Mouse (Mus musculus) ZHBTc4 (cell line): ENCODE data around the gene Tmco4.
A peak's percentile ranks its signal among the peaks of the same experiment; 100 is the strongest.

Experiments
- DNase-seq: peaks from one replicate; pipeline ENCODE4 v3.0.0-alpha.2; 2011; ENCODE audit warnings: low read depth, low spot score

The Tmco4 gene

DNA sequence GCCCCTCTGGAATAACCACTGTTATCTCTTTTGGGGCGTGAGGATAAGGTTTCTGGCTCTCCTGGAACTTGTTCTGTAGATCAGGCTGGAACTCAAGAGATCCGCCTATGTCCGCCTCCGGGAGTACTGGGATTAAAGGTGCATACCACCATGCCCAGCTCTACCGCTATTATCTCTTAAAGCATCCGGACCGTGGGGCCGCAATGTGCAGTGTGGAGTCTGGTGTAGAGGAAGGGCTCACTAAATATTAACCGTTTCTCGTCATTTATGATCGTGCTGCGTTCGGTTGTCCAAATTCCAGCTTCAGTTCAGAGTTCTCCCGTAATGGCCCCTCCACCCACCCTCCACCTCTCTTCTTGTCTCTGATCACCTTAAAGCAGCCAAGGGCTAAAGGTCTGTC is 45.7 kb downstream of the Tmco4 start:
- DNase-seq: no peak

DNA sequence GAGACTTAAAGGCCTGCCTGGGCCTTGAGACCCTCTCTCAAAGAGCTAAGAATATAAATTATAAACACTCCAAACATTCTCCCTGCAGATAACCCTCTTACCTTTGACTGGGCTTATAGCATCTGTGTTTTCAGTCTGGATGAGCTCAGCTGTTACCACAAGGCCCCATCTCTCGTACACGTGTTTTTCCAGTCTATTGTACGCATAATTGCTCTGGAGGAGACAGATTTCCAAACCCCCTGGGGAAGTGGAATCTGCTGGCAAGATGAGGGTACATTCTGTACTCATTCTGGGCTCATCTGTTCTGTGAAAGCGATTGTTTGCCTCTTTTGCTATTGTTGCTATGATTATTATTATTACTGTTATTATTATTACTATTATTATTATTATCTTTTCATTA is 46.3 kb downstream of the Tmco4 start:
- no peak for DNase-seq

DNA sequence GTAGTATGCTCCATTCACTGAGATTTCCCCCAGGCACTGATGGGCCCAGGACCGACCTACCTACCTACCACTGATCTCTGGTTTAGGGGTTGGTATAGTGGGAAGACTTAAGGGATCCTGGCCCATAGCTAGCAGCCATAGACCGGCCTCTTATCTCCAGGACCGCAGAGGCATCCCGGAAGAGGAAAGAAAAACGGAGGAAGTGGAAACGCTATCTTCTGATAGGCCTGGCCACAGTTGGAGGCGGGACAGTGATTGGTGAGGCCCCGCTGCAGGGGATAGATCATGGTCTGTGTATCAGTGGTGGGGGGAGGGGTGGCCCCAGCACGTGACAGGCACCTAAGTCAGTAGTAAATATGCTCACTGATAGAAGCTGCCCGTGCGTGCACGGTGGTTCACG is 46.7 kb downstream of the Tmco4 start:
- peak; percentile 87 for DNase-seq

DNA sequence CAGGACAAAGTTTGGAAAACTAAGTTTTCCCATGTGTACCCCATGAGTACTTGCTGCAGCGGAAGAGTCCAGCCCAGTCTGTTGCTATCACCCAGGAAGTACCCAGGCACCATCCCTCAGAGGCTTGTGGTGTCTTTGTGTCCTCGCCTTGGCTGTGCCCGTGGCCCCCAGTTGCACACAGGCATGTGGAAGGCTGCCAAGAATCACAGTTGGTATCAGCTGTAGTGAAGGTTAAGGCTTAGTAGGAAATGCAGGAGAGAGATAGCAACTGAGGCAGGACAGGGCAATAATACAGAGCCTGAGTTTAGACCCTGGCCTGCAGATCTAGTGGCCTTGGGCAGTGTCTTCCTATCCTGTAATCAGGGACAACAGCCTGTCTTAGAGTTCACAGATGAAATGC is 47.7 kb downstream of the Tmco4 start:
- no peak for DNase-seq

DNA sequence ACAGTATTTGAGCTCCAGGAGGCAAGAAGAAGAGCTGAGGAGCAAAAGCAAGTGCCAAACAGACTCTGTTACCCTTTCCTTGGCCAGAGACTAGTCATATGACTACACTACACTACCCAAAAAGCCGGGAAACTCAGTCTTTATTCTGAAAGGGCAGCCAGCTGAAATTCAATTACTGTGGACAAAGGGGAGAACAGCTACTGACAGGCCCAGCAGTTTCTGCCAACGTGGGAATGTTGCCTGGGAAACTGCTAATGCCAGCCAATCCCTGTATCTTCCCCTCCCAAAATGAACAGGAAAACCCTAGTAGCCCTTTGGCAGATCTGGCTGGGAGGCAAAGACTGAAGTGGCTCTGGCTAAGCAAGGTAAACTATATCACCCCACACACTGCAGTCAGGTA is 51.7 kb downstream of the Tmco4 start:
- no peak for DNase-seq

DNA sequence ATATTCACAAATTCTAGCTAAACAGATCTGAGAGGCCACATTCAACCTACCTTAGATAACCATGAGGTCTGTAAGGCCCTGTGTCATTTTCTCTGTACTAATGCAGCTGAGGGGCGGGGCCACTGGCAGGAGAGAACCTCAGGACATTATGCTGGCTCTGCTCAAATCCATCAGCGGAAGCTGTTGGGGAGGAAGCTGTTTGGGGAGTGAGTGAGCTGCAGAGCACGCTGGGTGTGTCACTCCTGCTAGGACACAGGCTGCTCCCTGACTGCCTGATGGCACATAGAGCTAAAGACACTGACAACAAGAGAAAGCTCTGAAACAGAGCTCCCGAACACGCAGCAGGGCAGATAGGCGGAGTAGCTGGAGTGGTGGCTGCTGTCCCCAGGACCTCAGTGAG is 58.0 kb downstream of the Tmco4 start:
- peak; percentile 36 for DNase-seq

DNA sequence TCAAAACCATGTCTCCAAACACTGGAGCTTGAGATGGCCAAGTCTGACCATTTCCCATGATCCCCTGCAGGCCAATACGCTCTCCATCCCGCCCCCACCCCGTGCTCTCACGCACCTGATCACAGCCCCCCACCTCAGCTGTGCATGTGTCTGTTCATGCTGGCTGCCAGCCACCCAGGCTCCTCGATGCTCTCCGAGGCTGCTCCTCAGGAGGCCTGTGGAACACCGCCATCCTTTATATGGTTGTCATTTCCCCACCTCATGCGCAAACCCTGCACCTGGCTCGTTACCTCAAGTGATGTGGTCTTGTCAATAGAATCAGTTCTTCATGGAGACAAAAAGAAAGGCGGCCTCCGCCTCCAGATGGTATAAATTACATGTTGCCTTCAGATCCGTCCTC is 59.8 kb downstream of the Tmco4 start:
- DNase-seq: no peak

DNA sequence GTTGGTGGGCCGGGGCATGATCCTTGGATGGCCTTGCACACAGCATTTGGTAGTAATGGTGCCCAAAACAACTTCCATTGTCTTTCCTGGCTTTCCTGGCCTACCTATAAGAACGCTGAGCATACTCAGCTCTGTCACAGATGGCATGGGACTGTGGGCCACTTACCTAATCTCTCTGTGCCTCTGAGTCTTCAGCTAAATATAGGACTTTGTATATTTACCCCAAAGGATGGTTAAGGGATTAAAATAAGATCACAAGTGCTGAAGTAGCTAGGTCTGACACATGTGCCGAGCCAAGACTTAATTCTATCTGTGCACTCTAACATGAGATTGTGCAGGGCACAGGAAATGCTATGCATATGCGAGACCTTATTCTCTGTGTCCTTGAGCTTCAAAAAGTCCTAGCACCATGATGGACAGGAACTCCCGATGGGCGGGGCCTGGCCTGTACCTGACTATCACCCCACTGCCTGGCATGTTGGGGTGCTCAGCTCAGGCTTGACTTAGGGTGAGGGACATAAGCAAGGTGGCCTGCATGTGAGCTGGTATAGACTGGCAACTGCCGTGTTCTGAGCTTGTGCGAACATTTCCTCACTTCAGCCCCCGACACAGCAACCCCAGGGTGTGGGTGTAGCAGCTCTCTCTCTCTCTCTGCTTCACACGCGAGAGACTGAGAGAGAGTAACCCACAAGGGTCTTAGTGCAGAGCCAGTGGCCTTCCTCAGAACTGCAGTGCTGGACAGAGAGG is 60.7 kb downstream of the Tmco4 start:
- no peak for DNase-seq

DNA sequence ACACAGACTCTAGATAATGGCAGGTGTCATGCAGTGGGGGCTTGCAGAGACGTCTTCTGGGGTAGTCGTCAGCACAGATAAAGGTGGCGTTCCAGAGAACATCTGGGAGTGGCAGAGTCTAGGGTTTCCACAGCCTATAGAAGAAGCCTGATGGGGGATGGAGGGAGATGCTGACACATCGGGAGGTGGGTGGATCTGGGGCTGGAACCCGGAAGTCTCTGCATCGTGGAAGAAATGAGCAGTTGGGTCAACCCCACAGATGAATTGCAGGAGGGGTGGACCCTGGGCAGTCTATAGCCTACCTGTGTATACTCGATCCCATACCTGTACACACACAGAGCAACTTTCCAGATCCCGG is 61.3 kb downstream of the Tmco4 start:
- no peak for DNase-seq

DNA sequence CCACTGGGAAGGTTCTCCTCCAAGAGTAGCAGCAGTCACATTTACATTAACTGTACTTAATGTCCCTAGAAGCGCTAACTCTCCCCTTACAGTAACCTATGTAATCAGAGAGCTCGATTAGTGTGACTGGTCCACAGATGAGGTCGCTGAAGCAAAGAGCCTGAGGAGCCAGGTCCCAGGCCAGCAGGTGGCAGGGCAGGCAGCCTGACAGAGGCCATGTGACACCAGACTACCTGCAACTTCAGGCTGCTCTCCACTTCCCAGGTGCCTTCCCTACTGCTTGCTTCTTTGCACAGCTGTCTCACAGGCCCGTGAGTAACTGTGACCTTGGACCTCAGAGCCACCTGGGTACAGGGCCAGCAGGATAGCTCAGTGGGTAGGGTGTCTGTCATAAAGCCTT is 61.9 kb downstream of the Tmco4 start:
- DNase-seq: no peak

DNA sequence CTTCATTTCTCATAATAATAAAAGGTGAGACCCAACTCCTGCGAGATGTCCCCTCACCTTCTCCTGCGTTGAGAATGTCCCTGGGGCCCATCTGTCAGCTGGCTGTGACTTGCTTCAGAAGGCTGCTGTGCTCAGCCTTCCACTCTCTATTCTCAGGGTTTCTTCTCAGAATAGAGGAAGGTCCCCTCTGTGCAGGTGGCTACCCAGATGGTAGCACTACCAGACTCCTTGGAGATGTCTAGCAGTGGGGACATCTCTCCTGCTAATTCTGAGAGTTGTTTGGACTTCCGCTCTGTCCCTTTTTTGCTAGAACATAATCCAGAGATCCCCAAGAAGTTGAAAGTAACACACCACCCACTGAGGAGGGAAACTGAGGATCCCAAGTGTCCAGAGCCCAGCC is 62.3 kb downstream of the Tmco4 start:
- DNase-seq: no peak

DNA sequence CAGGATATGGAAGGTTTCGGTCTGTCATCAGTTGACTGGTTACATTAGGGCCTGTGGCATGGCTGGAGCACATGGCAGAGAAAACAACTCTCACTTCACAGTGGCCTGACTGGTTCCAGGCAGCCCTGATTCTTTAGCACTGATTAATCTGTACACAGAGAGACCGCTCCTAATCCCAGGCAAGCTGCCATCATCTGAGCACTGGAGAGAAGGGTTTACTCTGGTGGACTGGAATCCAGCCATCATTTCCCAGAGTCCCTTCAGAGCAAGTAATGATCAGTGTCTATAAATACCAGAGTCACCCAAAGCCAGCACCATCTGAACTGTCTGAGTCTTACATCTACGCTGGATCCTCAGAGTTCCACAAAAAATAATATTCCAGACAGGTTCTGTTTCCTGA is 63.1 kb downstream of the Tmco4 start:
- DNase-seq: no peak

DNA sequence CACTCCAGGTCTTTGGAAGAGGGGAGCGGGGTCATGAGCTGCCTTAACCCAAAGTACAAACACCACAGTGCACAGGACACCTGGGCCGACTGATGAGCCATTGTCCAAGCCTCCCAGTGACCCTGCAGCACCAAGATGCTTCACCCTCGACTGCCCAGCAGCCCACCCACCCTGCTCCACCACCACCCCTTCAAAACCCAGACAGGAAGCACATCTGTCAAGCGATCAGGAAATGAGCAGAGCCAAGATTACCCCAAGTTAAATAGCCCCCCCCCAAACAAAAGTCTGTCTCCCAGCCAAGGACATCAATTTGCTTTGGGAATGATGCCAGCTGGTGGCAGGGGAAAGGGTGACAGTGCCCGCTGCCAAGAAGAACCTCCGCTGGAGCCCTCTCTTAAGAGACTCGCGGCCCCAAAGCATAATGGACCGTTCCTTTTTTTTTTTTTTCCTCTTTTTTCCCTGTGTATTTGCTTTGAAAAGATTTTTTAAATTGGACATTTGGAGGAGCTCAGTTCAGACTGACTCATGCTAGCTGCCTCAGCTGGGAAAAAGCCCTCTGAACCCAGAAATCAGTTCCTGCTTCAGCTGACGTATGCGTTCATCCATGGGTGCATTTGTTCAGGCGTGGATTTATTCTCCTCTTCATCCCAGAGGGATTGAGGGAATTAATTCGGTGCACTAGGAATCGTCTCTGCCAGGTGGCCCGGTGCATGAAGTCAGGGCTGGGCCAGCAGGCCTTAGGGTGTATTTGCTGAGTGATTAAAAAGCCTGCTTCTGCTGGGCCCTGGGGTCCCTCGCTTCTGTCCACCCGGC is 65.3 kb downstream of the Tmco4 start:
- DNase-seq: no peak

DNA sequence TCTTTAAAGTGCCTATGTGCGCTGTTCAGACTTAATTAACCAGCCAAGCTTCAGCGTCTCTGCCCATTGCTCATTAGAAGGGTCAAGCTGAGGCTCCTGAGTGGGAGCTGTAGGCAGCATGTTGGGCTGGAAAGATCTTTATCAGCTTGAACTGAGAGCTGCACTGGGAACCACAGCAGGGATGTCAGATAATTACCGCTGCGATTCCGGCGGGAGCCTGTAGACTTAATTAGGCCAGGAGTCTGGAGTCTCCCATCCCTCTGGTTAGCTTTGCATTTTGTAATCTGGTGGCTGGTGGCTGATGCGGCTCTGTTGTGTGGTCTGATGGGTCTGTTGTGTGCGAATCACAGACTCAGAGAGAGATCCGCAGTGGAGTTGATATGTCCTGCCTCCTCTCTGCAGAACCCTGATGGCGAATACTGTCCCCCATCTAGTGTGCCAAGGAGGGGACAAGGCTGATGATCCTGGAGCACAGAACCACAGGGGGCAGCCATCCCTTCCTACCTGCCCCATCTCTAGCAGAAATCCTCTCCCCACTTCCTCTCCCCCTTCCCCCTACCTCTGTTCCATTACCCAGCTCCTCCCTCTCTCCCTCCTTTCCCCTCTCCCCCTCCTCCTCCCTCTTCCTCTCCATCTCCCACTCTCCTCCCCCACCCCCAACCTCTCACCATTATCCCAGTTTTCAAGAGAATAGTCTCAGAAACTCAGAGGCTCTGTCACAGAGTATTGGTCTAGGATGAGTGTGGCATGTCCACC is 67.6 kb downstream of the Tmco4 start:
- no peak for DNase-seq

DNA sequence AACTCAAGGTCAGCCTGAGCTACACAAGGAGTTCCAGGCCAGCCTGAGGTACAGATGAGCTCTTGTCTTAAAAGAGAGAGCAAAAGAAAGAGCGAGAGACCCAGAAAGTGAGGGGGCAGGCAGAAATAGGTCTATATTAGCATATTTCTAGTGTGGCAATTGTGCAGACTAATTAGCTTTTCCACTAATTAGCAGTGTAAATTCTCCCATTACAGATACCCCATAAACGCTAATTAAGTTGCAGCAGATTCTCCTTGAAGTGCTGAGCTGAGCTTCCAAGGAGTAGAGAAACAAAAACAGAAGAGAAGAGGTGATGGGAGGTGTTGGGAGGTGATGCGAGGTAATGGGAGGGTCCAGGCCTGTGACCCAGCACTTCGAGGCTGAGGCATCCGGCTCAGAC is 69.9 kb downstream of the Tmco4 start:
- DNase-seq: no peak

DNA sequence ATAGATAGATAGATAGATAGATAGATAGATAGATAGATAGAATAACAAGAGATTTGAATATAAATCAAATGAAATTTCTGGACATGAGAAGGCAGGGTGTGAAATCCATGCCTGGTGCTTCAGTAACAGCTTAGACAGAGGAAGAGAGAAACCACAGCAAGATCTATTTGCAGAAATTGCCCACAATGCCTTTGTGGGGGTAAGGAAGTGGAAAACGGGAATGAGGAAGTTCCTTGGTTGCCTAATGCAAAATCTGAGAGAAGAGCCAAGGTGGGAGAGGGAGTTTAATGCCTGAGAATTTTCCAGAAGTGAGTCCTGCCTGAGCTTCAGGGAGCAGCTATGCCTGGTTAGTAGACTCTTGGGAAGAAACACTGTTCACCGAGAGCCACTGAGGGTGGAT is 70.9 kb downstream of the Tmco4 start:
- no peak for DNase-seq

DNA sequence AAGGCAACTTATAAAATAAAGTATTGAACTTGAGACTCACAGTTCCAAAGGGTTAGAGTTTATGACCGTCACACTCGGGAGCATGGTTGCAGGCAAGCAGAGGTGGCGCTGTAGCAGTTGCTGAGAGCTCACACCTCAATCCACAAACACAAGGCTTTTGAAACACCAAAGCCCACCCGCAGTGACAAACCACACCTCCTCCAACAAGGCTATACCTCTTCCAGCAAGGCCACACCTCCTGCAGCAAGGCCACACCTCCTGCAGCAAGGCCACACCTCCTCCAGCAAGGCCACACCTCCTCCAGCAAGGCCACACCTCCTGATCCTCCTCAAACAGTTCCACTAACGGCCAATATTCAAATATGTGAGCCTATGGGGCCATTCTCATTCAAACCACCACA is 71.9 kb downstream of the Tmco4 start:
- peak; percentile 49 for DNase-seq

DNA sequence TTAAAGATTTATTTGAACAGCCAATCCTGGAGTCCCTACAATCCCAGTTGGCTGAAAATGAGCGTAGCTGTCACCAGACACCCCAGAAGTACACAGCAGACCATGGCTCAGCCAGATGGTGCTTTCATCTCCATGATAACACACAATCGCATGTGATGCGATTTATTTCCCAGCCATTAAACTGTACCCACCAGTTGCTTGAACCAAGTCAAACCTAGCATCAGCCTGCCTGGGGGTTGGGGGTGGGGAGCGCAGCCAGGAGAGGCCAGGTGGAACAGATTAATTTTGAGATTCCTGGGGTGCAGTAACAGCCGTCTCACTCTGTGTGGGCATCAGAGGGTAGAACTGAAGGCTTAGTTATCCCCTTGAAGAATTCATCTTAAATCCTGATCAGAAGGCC is 73.7 kb downstream of the Tmco4 start:
- no peak for DNase-seq

DNA sequence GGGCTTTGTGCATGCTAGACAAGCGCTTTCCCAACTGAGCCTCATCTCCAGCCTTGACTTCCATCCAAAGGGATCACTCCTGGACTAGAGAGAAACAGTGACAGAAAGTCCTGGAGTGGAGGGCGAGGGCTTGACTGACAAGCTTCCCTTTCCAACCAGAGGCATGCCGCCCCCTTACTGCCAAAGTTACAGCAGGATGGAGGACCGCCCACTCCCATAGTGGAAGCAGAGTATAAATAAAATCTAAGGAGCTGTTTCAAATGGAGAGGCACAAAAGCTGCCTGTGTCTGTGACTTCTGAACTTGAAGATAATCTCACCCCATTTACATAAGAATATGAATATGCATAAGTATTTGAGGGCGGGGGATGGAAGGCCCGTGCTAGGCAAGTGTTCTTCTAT is 75.8 kb downstream of the Tmco4 start:
- DNase-seq: no peak

DNA sequence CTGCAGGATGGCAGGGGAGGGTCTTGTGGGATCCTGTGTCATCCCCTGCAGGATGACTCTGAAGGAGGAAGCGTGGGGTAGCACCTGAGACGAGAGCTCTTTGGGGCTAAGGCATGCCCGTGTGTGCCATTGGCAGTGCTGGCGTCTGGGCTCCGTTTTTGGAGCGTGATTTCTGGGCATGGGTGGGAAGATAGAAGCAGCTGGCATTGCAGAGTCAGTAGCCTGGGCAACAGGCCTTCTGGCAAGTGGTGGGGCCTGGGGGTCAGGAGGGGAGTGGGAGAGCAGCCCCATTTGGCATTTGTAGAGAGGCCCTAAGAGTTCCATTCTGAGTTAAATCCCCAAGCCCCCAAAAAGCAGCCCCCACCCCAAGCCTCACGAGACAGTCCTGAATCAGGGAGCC is 80.1 kb downstream of the Tmco4 start:
- DNase-seq: no peak

DNA sequence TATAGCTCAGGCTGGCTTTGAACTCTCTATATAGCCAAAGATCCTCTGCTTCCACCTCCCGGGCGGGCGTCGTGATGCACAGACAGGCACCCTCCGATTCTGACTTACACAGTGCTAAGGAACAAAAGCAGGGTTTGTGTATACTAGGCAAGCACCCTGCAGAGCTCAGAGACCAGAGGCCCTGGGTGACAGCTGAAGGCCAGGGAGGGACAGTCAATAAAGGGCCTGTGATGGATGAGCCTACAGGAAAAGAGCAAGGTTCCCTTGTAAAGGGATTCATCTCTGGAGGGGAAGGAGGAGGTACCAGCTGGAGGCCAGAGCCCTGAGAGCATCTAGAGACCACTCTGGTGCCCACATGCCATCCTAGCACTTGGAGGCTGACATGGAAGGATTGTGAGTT is 80.7 kb downstream of the Tmco4 start:
- DNase-seq: no peak

DNA sequence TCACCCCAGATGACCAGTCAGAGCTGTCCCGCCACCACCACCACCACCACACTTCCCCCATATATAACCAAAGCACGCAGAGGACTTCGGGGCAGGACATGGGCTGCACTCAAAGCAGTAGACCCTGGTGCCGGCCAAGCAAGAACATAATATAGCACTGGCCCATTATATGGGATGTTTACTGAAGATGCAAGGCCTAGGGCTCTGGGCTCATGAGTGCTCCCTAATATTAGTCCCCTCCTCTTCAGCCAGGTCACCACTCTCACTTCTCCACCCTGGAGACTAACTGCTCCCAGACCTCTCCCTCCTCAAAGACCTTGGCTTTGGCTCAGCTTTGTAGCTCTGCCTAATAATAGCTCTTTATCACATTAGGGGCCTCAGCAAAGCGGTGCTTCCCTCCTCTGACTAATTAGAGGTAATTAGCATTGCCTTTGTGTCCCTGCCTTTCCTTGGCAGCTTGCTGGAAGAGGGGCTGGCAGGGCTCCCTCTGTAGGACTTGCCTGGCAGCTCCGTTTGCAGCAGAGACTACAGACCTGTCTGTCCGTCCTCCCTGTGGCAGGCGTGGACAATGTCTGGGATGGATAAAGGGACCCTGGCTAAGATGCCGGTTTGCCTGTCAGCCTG is 81.7 kb downstream of the Tmco4 start:
- DNase-seq: no peak
